Mouse (Mus musculus) right cerebral cortex, postnatal 4 days (tissue): Measurements from ENCODE around the gene A730049H05Rik.

ENCODE experiments used
- DNase-seq: peaks from one replicate; pipeline ENCODE4 v3.0.0-alpha.2; 2022

The A730049H05Rik gene

DNA sequence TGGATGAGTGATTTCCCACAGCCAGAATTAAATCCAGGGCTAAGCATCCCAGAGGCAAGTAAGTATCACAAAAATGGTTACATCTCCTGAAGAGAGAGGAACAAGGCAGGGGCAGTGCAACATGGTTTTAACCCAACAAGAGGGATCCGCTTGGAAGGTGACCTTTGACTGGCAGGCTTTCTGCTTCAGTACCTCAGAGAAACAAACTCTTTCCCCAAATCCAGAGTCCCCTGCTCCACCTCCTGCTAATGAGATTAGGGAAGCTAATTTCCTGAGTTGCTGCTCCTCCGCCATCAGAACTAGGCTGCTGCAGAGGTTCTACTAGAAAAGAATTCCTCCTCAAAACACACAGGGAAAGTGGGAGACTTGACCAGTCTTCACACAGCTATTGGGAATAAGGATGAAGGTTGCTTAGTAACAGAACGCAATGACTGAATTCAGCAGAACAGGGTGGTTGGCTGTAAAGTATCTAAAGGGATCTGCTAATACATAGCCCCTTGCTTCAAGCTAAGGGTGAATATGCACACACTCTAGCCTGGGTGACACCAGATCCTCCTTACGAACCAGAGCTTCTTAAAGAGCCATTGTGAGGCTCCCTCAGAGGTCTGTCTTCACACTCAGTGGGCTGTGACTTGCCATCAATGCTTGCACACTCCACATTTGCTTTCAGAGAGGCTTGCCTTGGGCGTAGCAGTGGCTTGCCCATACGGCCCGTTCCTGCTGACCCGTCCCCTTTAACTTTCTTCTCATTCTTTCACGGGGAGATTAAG is 67.0 kb downstream of the A730049H05Rik start:
- no peak for DNase-seq

DNA sequence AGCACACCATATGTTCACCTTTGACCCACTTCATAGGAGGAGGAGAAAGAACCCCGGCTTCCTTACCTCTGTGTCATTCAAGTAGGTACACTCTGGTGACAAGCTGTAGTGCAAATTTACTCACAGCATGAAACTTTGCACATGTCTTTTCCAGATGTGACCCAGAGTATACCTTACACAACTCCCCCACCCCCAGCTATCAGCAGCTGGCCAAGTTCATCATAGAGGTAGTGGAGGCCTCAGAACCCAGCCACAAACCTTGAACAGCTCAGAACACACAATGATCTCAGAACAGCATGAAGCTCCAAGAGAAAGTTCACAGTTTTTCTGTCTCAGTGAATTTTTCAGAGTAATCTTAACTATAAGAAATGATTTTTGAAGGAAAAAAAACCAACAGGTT is 75.3 kb downstream of the A730049H05Rik start:
- no peak for DNase-seq
